Mouse (Mus musculus): ENCODE results near the gene Kel.

DNA sequence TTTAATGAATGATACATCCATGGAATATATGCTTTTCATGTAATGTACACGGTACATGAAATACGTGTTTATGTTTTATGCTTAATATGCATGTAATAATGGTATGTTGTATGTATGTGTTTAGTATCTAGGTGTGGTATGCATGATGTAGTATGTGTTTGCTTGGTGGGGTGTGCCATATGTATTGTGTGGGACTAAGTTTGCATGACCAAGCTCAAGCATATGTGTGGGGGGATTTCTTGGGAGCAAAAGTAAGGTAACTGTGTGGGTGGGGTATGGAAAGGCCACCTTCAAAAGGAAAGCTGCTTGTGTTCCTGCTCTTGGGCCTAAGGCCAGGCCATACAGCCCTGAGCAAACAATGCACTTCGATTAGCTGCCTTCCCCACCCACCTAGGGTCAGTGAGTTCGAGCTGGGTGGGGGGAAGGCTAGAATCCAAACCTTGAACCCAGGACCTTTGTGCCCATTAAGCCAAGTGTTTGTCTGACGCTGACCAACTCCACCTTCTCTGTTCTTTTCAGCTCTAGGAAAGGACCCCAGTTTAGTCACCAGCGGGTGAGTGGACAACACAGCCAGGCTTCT, 66.1 kb downstream of the Kel start:
- TF ChIP-seq CTCF (IDR thresholded peaks at IDR 0.05; ENCODE audit: low read depth) (no peak), EP300 (IDR thresholded peaks at IDR 0.05; ENCODE audit: low read depth) (no peak)

Data from liver, postnatal 0 days (tissue).